Mouse (Mus musculus) C2C12 (cell line): ENCODE measurements around the gene Spocd1.

Experiments used
- CTCF ChIP-seq: IDR thresholded peaks from one replicate; pipeline ENCODE4 v1.5.1; 2011; ENCODE audit not compliant: control insufficient read depth, insufficient read depth, insufficient read length
- USF1 ChIP-seq: IDR thresholded peaks from one replicate; pipeline ENCODE4 v1.6.1; 2011; ENCODE audit warnings: low read depth, mild to moderate bottlenecking, control low read depth, moderate library complexity

DNA sequence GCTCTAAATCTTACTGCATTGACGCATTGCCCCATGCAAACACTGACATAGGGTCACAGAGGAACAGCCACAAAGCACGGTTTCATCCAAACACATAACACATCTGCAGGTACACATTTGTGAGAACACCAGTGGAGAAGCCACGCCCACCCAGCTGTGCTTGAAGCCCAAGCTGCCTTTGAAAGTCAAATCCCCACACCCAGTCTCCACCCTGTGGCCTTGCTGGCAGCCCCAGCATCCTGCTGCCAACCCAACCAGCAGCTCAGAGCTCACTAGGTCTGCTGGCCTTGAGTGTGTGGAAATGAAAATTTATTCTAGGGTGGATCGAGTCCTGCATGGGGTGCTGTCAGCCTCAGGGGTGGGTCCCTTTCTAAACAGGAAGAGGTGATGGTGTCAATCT, 48.2 kb downstream of the Spocd1 start:
- no peak for TF ChIP-seq USF1
- no peak for TF ChIP-seq CTCF
